Mouse (Mus musculus) testis, adult 2 months (tissue): ENCODE measurements around the gene Cdca5. TPM values are rescaled to one million over a fixed set of nuclear protein-coding genes. Genes with fewer than 3 reads are reported as not detected.
"Not testable (repeated sequence)": the region's sequence is repeated elsewhere in the genome, so short reads cannot be mapped to it uniquely, and the experiment has no call there.

Experiments used
- H3K27ac ChIP-seq: fragments of 200-500 bp; 2 replicates; pipeline ENCODE4 v1.5.1; 2012; ENCODE audit warnings: low read depth, low read length; ENCODE audit not compliant: control insufficient read depth, insufficient read depth
- H3K27me3 ChIP-seq: fragments of 200-500 bp; 2 replicates; pipeline ENCODE4 v1.6.1; 2012; ENCODE audit warnings: mild to moderate bottlenecking, low read length, moderate library complexity; ENCODE audit not compliant: control insufficient read depth, insufficient read depth
- H3K36me3 ChIP-seq: fragments of 200-500 bp; 2 replicates; pipeline ENCODE4 v1.6.1; 2012; ENCODE audit warnings: mild to moderate bottlenecking, low read length; ENCODE audit not compliant: control insufficient read depth, insufficient read depth
- H3K4me1 ChIP-seq: fragments of 200-500 bp; 2 replicates; pipeline ENCODE4 v1.6.1; 2012; ENCODE audit warnings: low read length; ENCODE audit not compliant: control insufficient read depth, insufficient read depth
- H3K4me3 ChIP-seq: fragments of 200-500 bp; 2 replicates; pipeline ENCODE4 v1.5.1; 2012; ENCODE audit warnings: low read depth, mild to moderate bottlenecking, low read length, moderate library complexity, mixed read lengths; ENCODE audit not compliant: control insufficient read depth
- CTCF ChIP-seq: fragments of 200-500 bp; IDR thresholded peaks from 2 replicates; pipeline ENCODE4 v1.5.1; 2012; ENCODE audit warnings: low read depth, mild to moderate bottlenecking, inconsistent platforms, low read length, moderate library complexity; ENCODE audit not compliant: control insufficient read depth, insufficient read depth, insufficient replicate concordance
- POLR2A ChIP-seq: fragments of 200-500 bp; IDR thresholded peaks from 2 replicates; pipeline ENCODE4 v1.6.1; 2012; ENCODE audit warnings: low read depth, mild to moderate bottlenecking, inconsistent platforms, low read length, moderate library complexity; ENCODE audit not compliant: control insufficient read depth
- polyA plus RNA-seq: library from polyadenylated mRNA; depleted of rRNA; stranded (reverse); fragments of >200 nt; gene quantifications from 2 replicates; pipeline ENCODE4 v1.2.3, GENCODE M21; 2012; rRNA removed

The Cdca5 gene
- polyA plus RNA-seq, result 20.9 and 22.0 TPM in 2 replicates

DNA sequence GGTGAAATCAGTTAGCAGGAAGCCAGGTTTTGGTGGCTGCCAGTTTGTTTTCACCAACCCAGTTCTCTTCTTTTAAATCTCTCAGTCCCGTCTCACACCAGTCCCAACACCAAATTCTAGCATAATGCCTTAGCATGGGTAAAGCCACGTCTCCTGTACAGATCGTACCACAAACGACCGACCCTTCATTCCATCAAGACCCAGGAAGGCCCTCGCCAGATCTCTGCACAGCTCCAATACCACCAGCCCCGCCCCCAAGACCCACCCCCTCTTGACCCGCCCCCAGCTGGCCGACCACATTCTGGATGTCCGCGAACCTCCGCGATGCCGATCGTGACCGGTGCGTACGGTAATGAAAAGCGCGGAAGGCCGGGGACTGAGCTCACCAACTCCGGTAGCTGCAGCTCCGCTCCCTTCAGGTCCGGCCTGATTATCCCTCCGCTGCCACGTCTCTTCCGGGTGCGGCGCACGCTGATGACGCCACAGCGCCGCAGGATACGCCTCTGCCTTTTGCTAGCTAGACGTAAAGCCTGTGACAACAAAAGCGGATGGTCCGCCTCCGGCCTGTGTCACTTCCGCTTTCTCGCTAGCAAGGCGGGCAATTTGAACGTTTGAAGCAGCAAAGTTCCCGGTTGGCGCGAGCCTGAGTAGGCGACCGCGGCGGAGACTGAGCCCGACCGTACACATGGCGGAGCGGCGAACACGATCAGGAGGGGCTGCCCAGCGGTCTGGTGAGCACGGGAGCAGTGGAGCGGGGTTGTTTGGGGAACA is at the start of gene Cdca5, which contains the start of gene Zfpl1:
Gene Cdca5 (plus strand): TSS at position 506 of the 771 bp plus-strand sequence.
Gene Zfpl1 (minus strand): TSS at position 479 of the 771 bp plus-strand sequence.
- TF ChIP-seq POLR2A (peak; percentile 75), CTCF (no peak)
- Histone ChIP-seq H3K4me3 (peak within 1 kb of the TSS; percentile 95), H3K27ac (peak within 1 kb of the TSS; percentile 86), H3K36me3 (peaks cover 2% of the 10 kb centered on the region), H3K4me1 (peaks cover 8% of the 10 kb centered on the region), H3K27me3 (no peaks in the 10 kb centered on the region)

GRCm38 (mm10) chr19:6035966-6036585 is 48.7 kb upstream of the Cdca5 start:
- H3K36me3 ChIP-seq, result no peaks in the 10 kb centered on the region
- no peak overlapping the region for H3K27ac ChIP-seq
- H3K4me3 ChIP-seq, result no peak overlapping the region
- TF ChIP-seq CTCF (no peak), POLR2A (no peak)
- H3K4me1 ChIP-seq, result no peaks in the 10 kb centered on the region
- H3K27me3 ChIP-seq, result no peaks in the 10 kb centered on the region

- H3K4me3 ChIP-seq, result no peak overlapping the region
- H3K27me3 ChIP-seq, result no peaks in the 10 kb centered on the region
- no peaks in the 10 kb centered on the region for H3K4me1 ChIP-seq
- no peaks in the 10 kb centered on the region for H3K36me3 ChIP-seq
- TF ChIP-seq CTCF, result no peak
- TF ChIP-seq POLR2A, result no peak
- no peak overlapping the region for H3K27ac ChIP-seq
Observed at GRCm38 (mm10) chr19:6037695-6038094, 47.1 kb upstream of the Cdca5 start.

- H3K27me3 ChIP-seq, result no peaks in the 10 kb centered on the region
- TF ChIP-seq POLR2A (no peak), CTCF (no peak)
- H3K27ac ChIP-seq, result no peak overlapping the region
- H3K4me1 ChIP-seq, result no peaks in the 10 kb centered on the region
- H3K36me3 ChIP-seq, result no peaks in the 10 kb centered on the region
- no peak overlapping the region for H3K4me3 ChIP-seq
Observed at GRCm38 (mm10) chr19:6038326-6038725, 46.5 kb upstream of the Cdca5 start.

GRCm38 (mm10) chr19:6040002-6040401 is 44.8 kb upstream of the Cdca5 start:
- no peaks in the 10 kb centered on the region for H3K4me1 ChIP-seq
- no peak for TF ChIP-seq CTCF
- TF ChIP-seq POLR2A, result no peak
- H3K4me3 ChIP-seq, result no peak overlapping the region
- no peaks in the 10 kb centered on the region for H3K27me3 ChIP-seq
- H3K36me3 ChIP-seq, result no peaks in the 10 kb centered on the region
- no peak overlapping the region for H3K27ac ChIP-seq

DNA sequence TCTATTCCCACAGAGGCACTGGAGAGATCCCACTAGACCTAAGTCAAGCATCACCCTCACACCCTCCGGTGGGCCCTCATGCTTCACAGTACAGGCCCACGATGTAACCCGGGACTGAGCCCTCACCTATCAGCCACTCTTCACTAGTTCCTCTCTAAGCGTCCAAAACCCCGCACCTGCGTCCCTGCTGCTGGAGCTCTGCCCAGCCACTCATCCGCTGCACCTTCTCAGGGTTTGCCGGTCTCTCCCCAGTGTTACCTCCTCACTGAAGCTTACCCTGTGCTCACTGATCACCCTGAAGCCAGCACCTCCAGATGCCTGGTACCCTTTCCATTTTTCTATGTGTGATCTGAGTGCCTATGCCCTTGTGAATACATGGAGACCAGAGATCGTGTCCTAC is 42.5 kb upstream of the Cdca5 start:
- Histone ChIP-seq H3K27ac (no peak overlapping the region), H3K27me3 (no peaks in the 10 kb centered on the region), H3K4me1 (peaks cover 3% of the 10 kb centered on the region; the same call in 1 of the 2 replicates), H3K36me3 (no peaks in the 10 kb centered on the region), H3K4me3 (no peak overlapping the region)
- TF ChIP-seq POLR2A, result no peak
- TF ChIP-seq CTCF, result no peak

- H3K4me3 ChIP-seq, H3K4me1 ChIP-seq: not testable (repeated sequence)
Observed at GRCm38 (mm10) chr19:6044102-6044501, 40.7 kb upstream of the Cdca5 start.

More at GRCm38 (mm10) chr19:6044102-6044501, 40.7 kb upstream of the Cdca5 start:
- not testable (repeated sequence) for H3K36me3 ChIP-seq, H3K27ac ChIP-seq, H3K27me3 ChIP-seq
